Mouse (Mus musculus) lung, adult 18-20 months (tissue): ENCODE measurements at regions not wholly inside any gene's neighbourhood (a gene's known extent, or its start where the extent isn't known, plus 50 kb on each side); places are given as distances from the start of the nearest gene placed in this dataset.
A peak's percentile ranks its signal among the peaks of the same experiment; 100 is the strongest.

Source experiments
- DNase-seq, 2 experiments: peaks; one replicate each; pipeline ENCODE4 v3.0.0; 2022; ENCODE audit warnings: mixed read lengths in 2 of 2

GRCm38 (mm10) chr15:62861422-62861821 is 983.6 kb downstream of the Gsdmc2 start:
- no peak for DNase-seq

GRCm38 (mm10) chr15:62849326-62849725 is 995.7 kb downstream of the Gsdmc2 start:
- DNase-seq: peak in 1 of 2 experiments; percentile 13

GRCm38 (mm10) chr15:62845884-62846283 is 999.1 kb downstream of the Gsdmc2 start:
- DNase-seq: no peak

GRCm38 (mm10) chr15:62825586-62825985 is 1019.4 kb downstream of the Gsdmc2 start:
- no peak for DNase-seq

GRCm38 (mm10) chr15:62823861-62824518 is 1021.0 kb downstream of the Gsdmc2 start:
- no peak for DNase-seq

- no peak for DNase-seq
Measured at GRCm38 (mm10) chr15:62822305-62822704, 1022.7 kb downstream of the Gsdmc2 start.

- no peak for DNase-seq
Measured at GRCm38 (mm10) chr15:62813093-62813492, 1031.9 kb downstream of the Gsdmc2 start.

- DNase-seq: no peak
Measured at GRCm38 (mm10) chr15:62812026-62812425, 1033.0 kb downstream of the Gsdmc2 start.

- DNase-seq: no peak
Measured at GRCm38 (mm10) chr15:62809320-62809719, 1035.7 kb downstream of the Gsdmc2 start.

GRCm38 (mm10) chr15:62808087-62808808 is 1036.7 kb downstream of the Gsdmc2 start:
- DNase-seq: no peak

GRCm38 (mm10) chr15:62807364-62807763 is 1037.6 kb downstream of the Gsdmc2 start:
- DNase-seq: no peak

GRCm38 (mm10) chr15:62802770-62803169 is 1042.2 kb downstream of the Gsdmc2 start:
- no peak for DNase-seq

- no peak for DNase-seq
Measured at GRCm38 (mm10) chr15:62798731-62799130, 1046.2 kb downstream of the Gsdmc2 start.

GRCm38 (mm10) chr15:62793569-62793968 is 1051.4 kb downstream of the Gsdmc2 start:
- no peak for DNase-seq

- DNase-seq: no peak
Measured at GRCm38 (mm10) chr15:62792084-62792483, 1052.9 kb downstream of the Gsdmc2 start.

GRCm38 (mm10) chr15:62787753-62788152 is 1057.2 kb downstream of the Gsdmc2 start:
- no peak for DNase-seq

- DNase-seq: no peak
Measured at GRCm38 (mm10) chr15:62786315-62786714, 1058.7 kb downstream of the Gsdmc2 start.

- no peak for DNase-seq
Measured at GRCm38 (mm10) chr15:62784456-62785139, 1060.4 kb downstream of the Gsdmc2 start.

GRCm38 (mm10) chr15:62778899-62779298 is 1066.1 kb downstream of the Gsdmc2 start:
- no peak for DNase-seq

GRCm38 (mm10) chr15:62752686-62753085 is 1092.3 kb downstream of the Gsdmc2 start:
- no peak for DNase-seq

GRCm38 (mm10) chr15:62743879-62744278 is 1101.1 kb downstream of the Gsdmc2 start:
- DNase-seq: no peak

- no peak for DNase-seq
Measured at GRCm38 (mm10) chr15:62740746-62741145, 1104.2 kb downstream of the Gsdmc2 start.

- no peak for DNase-seq
Measured at GRCm38 (mm10) chr15:62735334-62735733, 1109.6 kb downstream of the Gsdmc2 start.

GRCm38 (mm10) chr15:62734900-62735299 is 1110.1 kb downstream of the Gsdmc2 start:
- DNase-seq: no peak
